Mouse (Mus musculus) fat pad, adult 2 months (tissue): ENCODE data around the gene Lingo4.

Experiments
- DNase-seq: peaks from one replicate; pipeline ENCODE4 v3.0.0-alpha.2; 2011; ENCODE audit warnings: low read depth, low spot score; ENCODE audit errors: extremely low read depth

The Lingo4 gene

GRCm38 (mm10) chr3:94386671-94387070 lies 11.6 kb upstream of the Lingo4 start:
- no peak for DNase-seq

- no peak for DNase-seq
Measured at GRCm38 (mm10) chr3:94387391-94387790, 10.9 kb upstream of the Lingo4 start.

GRCm38 (mm10) chr3:94388047-94388446 lies 10.3 kb upstream of the Lingo4 start:
- no peak for DNase-seq

GRCm38 (mm10) chr3:94389420-94389819 lies 8.9 kb upstream of the Lingo4 start:
- DNase-seq = no peak

- no peak for DNase-seq
Measured at GRCm38 (mm10) chr3:94391001-94391400, 7.3 kb upstream of the Lingo4 start.

- DNase-seq = no peak
Measured at GRCm38 (mm10) chr3:94392128-94392527, 6.2 kb upstream of the Lingo4 start.

- DNase-seq = no peak
Measured at GRCm38 (mm10) chr3:94393049-94393448, 5.3 kb upstream of the Lingo4 start.

- no peak for DNase-seq
Measured at GRCm38 (mm10) chr3:94396336-94396735, 2.0 kb upstream of the Lingo4 start.

GRCm38 (mm10) chr3:94396851-94397250 lies 1.5 kb upstream of the Lingo4 start:
- no peak for DNase-seq

- no peak for DNase-seq
Measured at GRCm38 (mm10) chr3:94398943-94399481, 695 bp downstream of the Lingo4 start.

- DNase-seq = no peak
Measured at GRCm38 (mm10) chr3:94399663-94400310, 1.5 kb downstream of the Lingo4 start.

GRCm38 (mm10) chr3:94402451-94402850 lies 4.1 kb downstream of the Lingo4 start:
- no peak for DNase-seq

- no peak for DNase-seq
Measured at GRCm38 (mm10) chr3:94404366-94405054, 6.2 kb downstream of the Lingo4 start.

- no peak for DNase-seq
Measured at GRCm38 (mm10) chr3:94405561-94405960, 7.2 kb downstream of the Lingo4 start.

- DNase-seq = no peak
Measured at GRCm38 (mm10) chr3:94412530-94412929, 14.2 kb downstream of the Lingo4 start.

GRCm38 (mm10) chr3:94413031-94413679 lies 14.8 kb downstream of the Lingo4 start, which contains the start of gene Tdrkh:
Gene Tdrkh, plus strand, starts transcription at chr3:94413273.
- DNase-seq = peak; percentile 62

- no peak for DNase-seq
Measured at GRCm38 (mm10) chr3:94430980-94431379, 32.7 kb downstream of the Lingo4 start.

- no peak for DNase-seq
Measured at GRCm38 (mm10) chr3:94434305-94434704, 36.0 kb downstream of the Lingo4 start.

GRCm38 (mm10) chr3:94436420-94436819 lies 38.1 kb downstream of the Lingo4 start:
- no peak for DNase-seq

- no peak for DNase-seq
Measured at GRCm38 (mm10) chr3:94441182-94441581, 42.9 kb downstream of the Lingo4 start.

- no peak for DNase-seq
Measured at GRCm38 (mm10) chr3:94442951-94443596, 44.8 kb downstream of the Lingo4 start, which contains the start of gene Mrpl9. Gene Mrpl9, plus strand, starts transcription at chr3:94443318.
